Mouse (Mus musculus) lung, embryonic 15.5 days (tissue): ENCODE results near the gene Atf7ip. TPM values are rescaled to one million over a fixed set of nuclear protein-coding genes. Genes with fewer than 3 reads are reported as not detected.

Experiments used
- ATAC-seq: fragments of 200-750 bp; cut with Nextera tagmentation; 2 replicates; pipeline ENCODE4 v1.8.0; 2017; ENCODE audit warnings: moderate number of reproducible peaks, borderline replicate concordance; ENCODE audit not compliant: low FRiP score, low TSS enrichment; ENCODE audit errors: extremely low read depth
- H3K27ac ChIP-seq: fragments of 300-500 bp; sonication (generic); 2 replicates; pipeline ENCODE4 v1.5.1; 2015; ENCODE audit warnings: moderate library complexity, mild to moderate bottlenecking, inconsistent platforms
- H3K27me3 ChIP-seq: fragments of 300-500 bp; sonication (generic); 2 replicates; pipeline ENCODE4 v1.6.1; 2015; ENCODE audit warnings: inconsistent platforms
- H3K36me3 ChIP-seq: fragments of 300-500 bp; sonication (generic); 2 replicates; pipeline ENCODE4 v1.6.1; 2015; ENCODE audit warnings: inconsistent platforms
- H3K4me1 ChIP-seq: fragments of 300-500 bp; sonication (generic); 2 replicates; pipeline ENCODE4 v1.6.1; 2015; ENCODE audit warnings: inconsistent platforms
- H3K4me2 ChIP-seq: fragments of 300-500 bp; sonication (generic); 2 replicates; pipeline ENCODE4 v1.6.1; 2015; ENCODE audit warnings: inconsistent platforms, mild to moderate bottlenecking, moderate library complexity
- H3K4me3 ChIP-seq: fragments of 300-500 bp; sonication (generic); 2 replicates; pipeline ENCODE4 v1.5.1; 2015; ENCODE audit warnings: mild to moderate bottlenecking, inconsistent platforms
- H3K9ac ChIP-seq: fragments of 300-500 bp; sonication (generic); 2 replicates; pipeline ENCODE4 v1.6.1; 2015; ENCODE audit warnings: inconsistent platforms
- H3K9me3 ChIP-seq: fragments of 300-500 bp; sonication (generic); 2 replicates; pipeline ENCODE4 v1.6.1; 2016; ENCODE audit warnings: inconsistent platforms
- WGBS: fragments of 180-500 bp; shearing (Covaris S2); methylation state at CpG from one replicate; pipeline ENCODE4 v1.1.7; 2015; 5-methylcytosine and 5-hydroxymethylcytosine counted together
- polyA plus RNA-seq: library from polyadenylated mRNA; unstranded; fragments of >200 nt; fragmentation: Nextera tagmentation; extraction: Ambion mirVana; gene quantifications from 2 replicates; pipeline ENCODE4 v1.2.1, GENCODE M21; 2015

The Atf7ip gene
- polyA plus RNA-seq, 1 experiment from 2014 or later, result 44.9 TPM

- H3K9ac ChIP-seq, result no peak overlapping the region
- no peak overlapping the region for H3K4me3 ChIP-seq
- 23% methylated on average over 7 of the region's 7 CpGs for WGBS
- H3K4me2 ChIP-seq, result peak overlapping the region; percentile 17
- H3K4me1 ChIP-seq, result peaks cover 32% of the 10 kb centered on the region
- peak overlapping the region; percentile 83 for H3K27ac ChIP-seq
- H3K27me3 ChIP-seq, result no peaks in the 10 kb centered on the region
- no peaks in the 10 kb centered on the region for H3K9me3 ChIP-seq
- peak; percentile 36; the same call in 1 of the 2 replicates for ATAC-seq
- no peaks in the 10 kb centered on the region for H3K36me3 ChIP-seq
These were observed 25.8 kb downstream of the Atf7ip start for GRCm38 (mm10) chr6:136531792-136532230.

GRCm38 (mm10) chr6:136532535-136533291 is 26.7 kb downstream of the Atf7ip start:
- peak; percentile 87 for ATAC-seq
- Histone ChIP-seq H3K4me2 (peak overlapping the region; percentile 29; the same call in 1 of the 2 replicates), H3K27ac (peak overlapping the region; percentile 80), H3K9me3 (no peaks in the 10 kb centered on the region), H3K4me3 (peak overlapping the region; percentile 18), H3K27me3 (no peaks in the 10 kb centered on the region), H3K9ac (no peak overlapping the region), H3K4me1 (peaks cover 32% of the 10 kb centered on the region), H3K36me3 (peaks cover 4% of the 10 kb centered on the region; the same call in 1 of the 2 replicates)
- WGBS, result 10% methylated on average over 7 of the region's 7 CpGs

- Histone ChIP-seq H3K9me3 (no peaks in the 10 kb centered on the region), H3K9ac (no peak overlapping the region), H3K27ac (no peak overlapping the region), H3K4me2 (no peak overlapping the region; the same call in 1 of the 2 replicates), H3K4me3 (no peak overlapping the region), H3K4me1 (peaks cover 32% of the 10 kb centered on the region), H3K27me3 (no peaks in the 10 kb centered on the region), H3K36me3 (peaks cover 8% of the 10 kb centered on the region; the same call in 1 of the 2 replicates)
- ATAC-seq, result no peak
- 64% methylated on average over 4 of the region's 4 CpGs for WGBS
These were observed 27.8 kb downstream of the Atf7ip start for GRCm38 (mm10) chr6:136533804-136534203.

GRCm38 (mm10) chr6:136534444-136534843 is 28.5 kb downstream of the Atf7ip start:
- Histone ChIP-seq H3K36me3 (peaks cover 13% of the 10 kb centered on the region; the same call in 1 of the 2 replicates), H3K9ac (no peak overlapping the region), H3K27me3 (no peaks in the 10 kb centered on the region), H3K9me3 (no peaks in the 10 kb centered on the region), H3K4me3 (no peak overlapping the region), H3K27ac (peak overlapping the region; percentile 47; the same call in 1 of the 2 replicates), H3K4me2 (no peak overlapping the region), H3K4me1 (peaks cover 29% of the 10 kb centered on the region)
- ATAC-seq, result no peak
- 46% methylated on average over 3 of the region's 3 CpGs for WGBS

GRCm38 (mm10) chr6:136535176-136535575 is 29.2 kb downstream of the Atf7ip start:
- Histone ChIP-seq H3K4me2 (peak overlapping the region; percentile 10; the same call in 1 of the 2 replicates), H3K4me3 (no peak overlapping the region), H3K9me3 (no peaks in the 10 kb centered on the region), H3K4me1 (peaks cover 29% of the 10 kb centered on the region), H3K27ac (no peak overlapping the region), H3K36me3 (peaks cover 21% of the 10 kb centered on the region; the same call in 1 of the 2 replicates), H3K9ac (no peak overlapping the region), H3K27me3 (no peaks in the 10 kb centered on the region)
- ATAC-seq, result no peak
- WGBS, result 39% methylated on average over 5 of the region's 5 CpGs

GRCm38 (mm10) chr6:136536121-136536520 is 30.2 kb downstream of the Atf7ip start:
- no peak overlapping the region for H3K9ac ChIP-seq
- peaks cover 26% of the 10 kb centered on the region for H3K4me1 ChIP-seq
- ATAC-seq, result no peak
- no peaks in the 10 kb centered on the region for H3K9me3 ChIP-seq
- H3K4me2 ChIP-seq, result no peak overlapping the region
- H3K27me3 ChIP-seq, result no peaks in the 10 kb centered on the region
- no peak overlapping the region for H3K4me3 ChIP-seq
- 52% methylated on average over 5 of the region's 5 CpGs for WGBS
- H3K36me3 ChIP-seq, result peaks cover 21% of the 10 kb centered on the region; the same call in 1 of the 2 replicates
- no peak overlapping the region for H3K27ac ChIP-seq

- no peak overlapping the region for H3K9ac ChIP-seq
- no peaks in the 10 kb centered on the region for H3K9me3 ChIP-seq
- no peak overlapping the region for H3K4me3 ChIP-seq
- H3K27ac ChIP-seq, result 0 out of 2 replicates have a peak overlapping the region, but pooled peaks have one; percentile 12
- no peaks in the 10 kb centered on the region for H3K27me3 ChIP-seq
- ATAC-seq, result no peak
- H3K36me3 ChIP-seq, result peaks cover 21% of the 10 kb centered on the region; the same call in 1 of the 2 replicates
- H3K4me2 ChIP-seq, result no peak overlapping the region
- peaks cover 23% of the 10 kb centered on the region for H3K4me1 ChIP-seq
- WGBS, result 74% methylated on average over 5 of the region's 5 CpGs
These were observed 35.4 kb downstream of the Atf7ip start for GRCm38 (mm10) chr6:136541350-136541749.

GRCm38 (mm10) chr6:136542105-136542504 is 36.1 kb downstream of the Atf7ip start:
- no peaks in the 10 kb centered on the region for H3K27me3 ChIP-seq
- no peak overlapping the region for H3K4me3 ChIP-seq
- H3K36me3 ChIP-seq, result peaks cover 21% of the 10 kb centered on the region; the same call in 1 of the 2 replicates
- H3K4me2 ChIP-seq, result no peak overlapping the region
- 67% methylated on average over 1 of the region's 1 CpGs for WGBS
- no peak for ATAC-seq
- no peaks in the 10 kb centered on the region for H3K9me3 ChIP-seq
- H3K4me1 ChIP-seq, result peaks cover 23% of the 10 kb centered on the region
- H3K27ac ChIP-seq, result peak overlapping the region; percentile 47; the same call in 1 of the 2 replicates
- no peak overlapping the region for H3K9ac ChIP-seq

GRCm38 (mm10) chr6:136543164-136543563 is 37.2 kb downstream of the Atf7ip start:
- Histone ChIP-seq H3K36me3 (peaks cover 18% of the 10 kb centered on the region; the same call in 1 of the 2 replicates), H3K9me3 (no peaks in the 10 kb centered on the region), H3K9ac (no peak overlapping the region), H3K27me3 (no peaks in the 10 kb centered on the region), H3K4me3 (no peak overlapping the region), H3K4me2 (peak overlapping the region; percentile 33), H3K4me1 (peaks cover 26% of the 10 kb centered on the region), H3K27ac (peak overlapping the region; percentile 83)
- peak; percentile 93 for ATAC-seq
- WGBS, result 2% methylated on average over 6 of the region's 6 CpGs

GRCm38 (mm10) chr6:136545284-136545870 is 39.4 kb downstream of the Atf7ip start:
- 0 out of 2 replicates have a peak overlapping the region, but pooled peaks have one; percentile 0 for H3K27ac ChIP-seq
- H3K4me3 ChIP-seq, result no peak overlapping the region
- H3K4me2 ChIP-seq, result no peak overlapping the region
- no peak for ATAC-seq
- no peaks in the 10 kb centered on the region for H3K36me3 ChIP-seq
- peaks cover 38% of the 10 kb centered on the region for H3K4me1 ChIP-seq
- WGBS, result 78% methylated on average over 11 of the region's 11 CpGs
- H3K27me3 ChIP-seq, result no peaks in the 10 kb centered on the region
- no peaks in the 10 kb centered on the region for H3K9me3 ChIP-seq
- no peak overlapping the region for H3K9ac ChIP-seq

- Histone ChIP-seq H3K9ac (no peak overlapping the region), H3K36me3 (no peaks in the 10 kb centered on the region), H3K27ac (no peak overlapping the region), H3K4me1 (peaks cover 40% of the 10 kb centered on the region), H3K4me2 (no peak overlapping the region), H3K4me3 (no peak overlapping the region), H3K9me3 (no peaks in the 10 kb centered on the region), H3K27me3 (no peaks in the 10 kb centered on the region)
- ATAC-seq, result no peak
- WGBS, result 76% methylated on average over 2 of the region's 2 CpGs
These were observed 40.3 kb downstream of the Atf7ip start for GRCm38 (mm10) chr6:136546286-136546685.

GRCm38 (mm10) chr6:136546987-136547386 is 41.0 kb downstream of the Atf7ip start:
- ATAC-seq, result no peak
- H3K4me3 ChIP-seq, result no peak overlapping the region
- no peaks in the 10 kb centered on the region for H3K27me3 ChIP-seq
- H3K36me3 ChIP-seq, result no peaks in the 10 kb centered on the region
- 48% methylated on average over 7 of the region's 7 CpGs for WGBS
- H3K4me1 ChIP-seq, result peaks cover 33% of the 10 kb centered on the region
- no peaks in the 10 kb centered on the region for H3K9me3 ChIP-seq
- no peak overlapping the region for H3K9ac ChIP-seq
- no peak overlapping the region for H3K4me2 ChIP-seq
- H3K27ac ChIP-seq, result no peak overlapping the region
